Mouse (Mus musculus) MEL (cell line): ENCODE measurements at regions not wholly inside any gene's neighbourhood (a gene's known extent, or its start where the extent isn't known, plus 50 kb on each side); places are given as distances from the start of the nearest gene placed in this dataset.

Experiments used
- CHD2 ChIP-seq: IDR thresholded peaks from 2 replicates; pipeline ENCODE4 v1.6.1; 2011; ENCODE audit warnings: low read length, improper control_type of control experiment
- CTCF ChIP-seq, 3 experiments: IDR thresholded peaks in 2 of 3; conservative IDR thresholded peaks in 1 of 3; 2 replicates each; pipeline ENCODE4 v1.5.1; 2011 to 2012; ENCODE audit warnings: low read length in 3 of 3, low read depth in 2 of 3, mild to moderate bottlenecking in 2 of 3, improper control_type of control experiment in 1 of 3, inconsistent platforms in 1 of 3, mixed read lengths in 1 of 3, moderate library complexity in 1 of 3; ENCODE audit not compliant: control insufficient read depth in 1 of 3, insufficient read depth in 1 of 3, poor library complexity in 1 of 3, severe bottlenecking in 1 of 3
- EP300 ChIP-seq, 2 experiments: IDR thresholded peaks; 2 replicates each; pipeline ENCODE4 v1.6.1; 2011; ENCODE audit warnings: improper control_type of control experiment in 2 of 2, low read length in 2 of 2, low read depth in 1 of 2, mild to moderate bottlenecking in 1 of 2
- JUND ChIP-seq: IDR thresholded peaks from 2 replicates; pipeline ENCODE4 v1.6.1; 2011; ENCODE audit warnings: low read depth, mild to moderate bottlenecking, improper control_type of control experiment, low read length
- MYB ChIP-seq: IDR thresholded peaks from 2 replicates; pipeline ENCODE4 v1.6.1; 2011; ENCODE audit warnings: mild to moderate bottlenecking, low read depth, low read length, improper control_type of control experiment
- NRF1 ChIP-seq: IDR thresholded peaks from 2 replicates; pipeline ENCODE4 v1.6.1; 2014; ENCODE audit warnings: low read depth, mild to moderate bottlenecking, inconsistent platforms, low read length, improper control_type of control experiment, moderate library complexity; ENCODE audit not compliant: poor library complexity, insufficient read depth, severe bottlenecking
- POLR2A ChIP-seq, 2 experiments: IDR thresholded peaks; 2 replicates each; pipeline ENCODE4 v1.6.1; 2011 to 2012; ENCODE audit warnings: low read length in 2 of 2, mild to moderate bottlenecking in 2 of 2, control low read depth in 1 of 2, improper control_type of control experiment in 1 of 2, low read depth in 1 of 2, moderate library complexity in 1 of 2; ENCODE audit not compliant: control insufficient read depth in 1 of 2, insufficient read depth in 1 of 2, poor library complexity in 1 of 2
- SIN3A ChIP-seq: IDR thresholded peaks from 2 replicates; pipeline ENCODE4 v1.6.1; 2012; ENCODE audit warnings: low read length, improper control_type of control experiment, inconsistent platforms

DNA sequence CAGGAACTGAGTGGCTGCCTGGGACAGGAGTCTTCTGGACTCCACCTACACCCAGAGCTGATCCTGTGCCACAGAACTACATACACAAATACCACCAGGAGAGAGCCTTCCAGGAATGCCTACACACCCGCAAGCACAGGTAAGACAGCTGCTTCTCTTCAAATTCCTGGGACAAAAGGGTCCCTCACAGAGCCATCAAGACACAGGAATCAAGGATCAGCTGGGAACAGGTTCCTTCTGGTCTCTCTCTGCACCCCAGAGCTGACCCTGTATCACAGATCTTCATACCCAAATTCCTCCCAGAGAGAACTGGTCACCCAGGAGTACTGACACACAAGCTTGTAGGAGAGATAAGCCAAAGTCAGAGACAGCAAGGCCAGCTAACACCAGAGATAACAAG, 125.5 kb upstream of the Ptprk start:
- no peak for TF ChIP-seq SIN3A
- TF ChIP-seq CHD2, result no peak
- no peak for TF ChIP-seq MYB
- no peak for TF ChIP-seq CTCF (IDR thresholded peaks at IDR 0.05 in 2 of 3, conservative IDR thresholded peaks at IDR 0.05 in 1 of 3; ENCODE audit: control insufficient read depth in 1 of 3, insufficient read depth in 1 of 3, low read depth in 2 of 3, low read length in 3 of 3, poor library complexity in 1 of 3, severe bottlenecking in 1 of 3)
- TF ChIP-seq EP300 (IDR thresholded peaks at IDR 0.05; ENCODE audit: low read depth in 1 of 2, low read length in 2 of 2), result no peak
- TF ChIP-seq NRF1, result no peak
- no peak for TF ChIP-seq POLR2A (IDR thresholded peaks at IDR 0.05; ENCODE audit: control insufficient read depth in 1 of 2, insufficient read depth in 1 of 2, low read depth in 1 of 2, low read length in 2 of 2, poor library complexity in 1 of 2)
- no peak for TF ChIP-seq JUND
